Mouse (Mus musculus) hindbrain, embryonic 11.5 days (tissue): ENCODE results near the gene Got2. TPM values are rescaled to one million over a fixed set of nuclear protein-coding genes. Genes with fewer than 3 reads are reported as not detected.

Experiments used
- ATAC-seq: fragments of 200-750 bp; cut with Nextera tagmentation; 2 replicates; pipeline ENCODE4 v1.8.0; 2017; ENCODE audit warnings: mild to moderate bottlenecking, moderate TSS enrichment, moderate library complexity; ENCODE audit not compliant: low FRiP score
- DNase-seq: peaks from one replicate; pipeline ENCODE4 v3.0.0-alpha.2; 2015; ENCODE audit warnings: low spot score
- H3K27ac ChIP-seq: fragments of 300-500 bp; sonication (generic); 2 replicates; pipeline ENCODE4 v1.5.1; 2014; ENCODE audit warnings: mild to moderate bottlenecking, low read depth, low read length
- H3K27me3 ChIP-seq: fragments of 300-500 bp; sonication (generic); 2 replicates; pipeline ENCODE4 v1.6.1; 2014; ENCODE audit warnings: mild to moderate bottlenecking, low read length, moderate library complexity, mixed read lengths; ENCODE audit not compliant: control insufficient read depth, insufficient read depth
- H3K36me3 ChIP-seq: fragments of 300-500 bp; sonication (generic); 2 replicates; pipeline ENCODE4 v1.6.1; 2014; ENCODE audit warnings: mild to moderate bottlenecking, low read length, moderate library complexity, mixed read lengths; ENCODE audit not compliant: control insufficient read depth, insufficient read depth
- H3K4me1 ChIP-seq: fragments of 300-500 bp; sonication (generic); replicated peaks from 2 replicates; pipeline ENCODE4 v1.6.1; 2014; ENCODE audit warnings: low read length, mixed read lengths; ENCODE audit not compliant: control insufficient read depth, insufficient read depth
- H3K4me2 ChIP-seq: fragments of 300-500 bp; sonication (generic); replicated peaks from 2 replicates; pipeline ENCODE4 v1.6.1; 2014; ENCODE audit warnings: mild to moderate bottlenecking, low read depth, low read length
- H3K4me3 ChIP-seq: fragments of 300-500 bp; sonication (generic); 2 replicates; pipeline ENCODE4 v1.5.1; 2014; ENCODE audit warnings: low read depth, low read length
- H3K9ac ChIP-seq: fragments of 300-500 bp; sonication (generic); 2 replicates; pipeline ENCODE4 v1.6.1; 2014; ENCODE audit warnings: low read depth, low read length
- H3K9me3 ChIP-seq: fragments of 300-500 bp; sonication (generic); 2 replicates; pipeline ENCODE4 v1.6.1; 2016; ENCODE audit warnings: low read length; ENCODE audit not compliant: control insufficient read depth
- WGBS: fragments of 180-500 bp; shearing (Covaris S2); extraction: QIAGEN DNeasy Blood & Tissue Kit; methylation state at CpG from one replicate; pipeline ENCODE4 v1.1.7; 2014; 5-methylcytosine and 5-hydroxymethylcytosine counted together
- polyA plus RNA-seq: library from polyadenylated mRNA; unstranded; fragments of >200 nt; fragmentation: Nextera tagmentation; extraction: Ambion mirVana; gene quantifications from 2 replicates; pipeline ENCODE4 v1.2.1, GENCODE M21; 2014

Got2 gene
- polyA plus RNA-seq, 1 experiment from 2014 or later, result 84.8 TPM

DNA sequence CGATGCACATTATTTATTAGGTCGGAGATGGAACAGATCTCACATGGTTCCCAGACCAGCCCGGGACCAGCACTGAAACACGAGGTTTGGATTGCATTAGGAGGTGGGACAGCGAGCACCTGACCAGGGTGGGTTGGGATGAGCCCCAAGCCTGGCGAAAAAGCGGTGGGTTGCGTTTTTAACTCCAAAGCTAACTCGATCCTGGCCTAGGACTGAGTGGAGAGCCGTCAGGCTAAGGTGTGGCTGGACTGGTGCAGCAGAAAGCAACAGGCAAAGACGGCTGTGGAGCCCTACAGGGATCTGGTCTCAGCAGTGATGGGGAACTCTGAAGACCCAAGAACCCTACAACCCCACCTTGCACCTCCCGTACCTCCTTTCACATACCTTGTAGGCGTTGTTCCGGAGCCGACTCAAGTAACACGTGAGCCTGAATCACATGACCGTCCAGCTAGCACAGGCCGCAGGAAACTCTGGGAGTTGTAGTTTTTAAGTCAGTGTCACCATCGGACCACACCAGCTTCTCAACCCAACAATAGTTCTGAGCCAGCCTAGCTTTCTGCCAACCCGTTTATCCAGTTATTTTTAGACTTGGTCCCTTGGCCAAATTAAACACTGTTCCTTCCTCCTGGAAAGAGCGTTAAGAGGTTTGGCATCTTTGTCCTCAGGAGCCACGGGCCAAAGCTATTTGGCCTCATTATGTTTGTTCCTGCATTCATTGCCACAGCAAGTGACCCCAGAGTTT is 35.1 kb downstream of the Got2 start, which contains the start of gene Slc38a7:
TSS of gene Slc38a7 (minus strand) at position 438 of the 742 bp plus-strand sequence.
- 13% methylated on average over 22 of the region's 22 CpGs for WGBS
- DNase-seq, result peak; percentile 81
- peak; percentile 97 for ATAC-seq
- Histone ChIP-seq H3K4me3 (peak within 1 kb of the TSS; percentile 72), H3K4me2 (peak within 1 kb of the TSS; percentile 81), H3K4me1 (no peaks in the 10 kb centered on the region; the same call in 1 of the 2 replicates), H3K9me3 (no peaks in the 10 kb centered on the region), H3K9ac (peak within 1 kb of the TSS; percentile 70), H3K27ac (no peak within 1 kb of the TSS), H3K36me3 (0 out of 2 replicates have a peak, but pooled peaks cover under 1% of the 10 kb centered on the region), H3K27me3 (no peaks in the 10 kb centered on the region)

DNA sequence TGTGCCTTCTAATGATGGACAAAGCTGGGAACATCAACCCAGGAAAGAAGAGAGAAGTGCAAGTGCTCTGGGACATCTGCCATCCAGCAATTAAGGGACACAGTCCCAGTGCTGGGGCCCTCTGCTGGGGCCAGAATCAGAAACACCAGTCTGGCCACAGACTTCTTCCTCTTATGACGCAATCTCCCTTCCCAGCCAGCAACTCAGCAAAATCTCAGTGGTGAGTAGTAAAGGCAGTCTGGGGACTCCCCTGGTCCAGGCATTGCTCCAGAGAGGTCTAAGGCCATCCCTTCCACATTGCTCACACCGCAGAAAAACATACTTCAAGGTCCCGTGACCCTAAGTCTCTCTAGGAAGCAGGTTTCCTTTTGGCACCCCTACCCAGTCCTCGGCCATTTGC is 36.1 kb downstream of the Got2 start:
- Histone ChIP-seq H3K27me3 (no peaks in the 10 kb centered on the region), H3K27ac (no peak overlapping the region), H3K9me3 (no peaks in the 10 kb centered on the region), H3K4me2 (peak overlapping the region; percentile 81), H3K9ac (no peak overlapping the region; the same call in 1 of the 2 replicates), H3K36me3 (0 out of 2 replicates have a peak, but pooled peaks cover 2% of the 10 kb centered on the region), H3K4me1 (no peaks in the 10 kb centered on the region; the same call in 1 of the 2 replicates), H3K4me3 (no peak overlapping the region; the same call in 1 of the 2 replicates)
- WGBS, result 66% methylated on average over 4 of the region's 4 CpGs
- DNase-seq (no peak), ATAC-seq (no peak)

DNA sequence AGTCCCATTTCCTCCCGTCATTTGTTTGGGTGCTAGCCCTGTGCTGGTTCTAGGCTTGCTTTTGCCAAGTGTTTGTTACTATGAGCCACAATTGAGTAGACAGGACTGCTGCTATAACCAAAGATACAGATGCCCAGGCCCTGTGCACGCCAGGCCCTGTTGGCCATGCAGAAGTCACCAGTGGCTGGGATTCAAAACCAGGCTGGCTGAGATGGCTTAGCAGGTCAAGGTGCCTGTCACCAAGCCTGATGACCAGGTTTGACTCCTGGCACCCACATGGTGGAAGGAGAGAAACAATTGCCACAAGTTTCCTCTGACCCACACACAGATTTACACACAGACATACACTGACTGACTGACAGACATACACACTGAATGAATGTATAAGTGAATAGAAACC is 38.0 kb downstream of the Got2 start:
- no peak overlapping the region for H3K27ac ChIP-seq
- H3K9ac ChIP-seq, result no peak overlapping the region
- WGBS, result 90% methylated on average over 2 of the region's 2 CpGs
- H3K4me2 ChIP-seq, result no peak overlapping the region
- H3K9me3 ChIP-seq, result no peaks in the 10 kb centered on the region
- H3K36me3 ChIP-seq, result 0 out of 2 replicates have a peak, but pooled peaks cover 2% of the 10 kb centered on the region
- no peaks in the 10 kb centered on the region; the same call in 1 of the 2 replicates for H3K4me1 ChIP-seq
- no peak overlapping the region for H3K4me3 ChIP-seq
- ATAC-seq, result no peak
- H3K27me3 ChIP-seq, result no peaks in the 10 kb centered on the region
- DNase-seq, result no peak

DNA sequence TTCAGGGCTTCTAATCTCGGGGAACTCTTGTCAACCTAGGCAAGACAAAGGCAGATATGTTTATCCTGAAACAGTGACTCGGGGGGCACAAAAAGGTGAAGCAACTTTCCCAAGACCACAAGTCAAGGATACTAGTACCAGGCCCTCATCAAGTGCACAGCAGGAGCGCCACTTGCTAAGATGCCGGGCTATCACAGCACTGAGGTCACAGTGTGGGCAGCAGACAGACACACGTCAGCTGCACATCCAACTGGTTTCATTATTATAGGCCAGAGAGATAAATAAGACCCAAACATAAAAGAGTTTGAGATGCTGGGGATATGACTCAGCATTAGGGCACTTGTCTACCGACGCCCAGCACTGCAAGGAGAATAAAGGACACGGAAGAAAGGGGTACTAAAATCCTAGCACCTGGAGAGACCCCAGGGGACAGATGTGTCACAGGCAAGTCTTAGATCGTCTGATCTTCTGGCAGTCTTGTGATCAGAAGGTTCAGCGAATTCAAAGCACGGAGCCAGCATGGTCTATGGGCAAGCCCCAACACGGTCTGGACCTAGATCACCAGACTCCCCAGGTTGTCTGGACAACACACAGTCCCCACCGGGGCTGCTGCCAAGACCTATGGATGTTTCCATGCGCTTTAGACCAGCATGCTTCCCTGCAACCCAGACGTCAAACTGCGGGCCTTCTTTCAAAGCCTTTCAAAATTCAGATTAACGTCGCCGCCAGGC is 39.4 kb downstream of the Got2 start:
- DNase-seq, result no peak
- no peaks in the 10 kb centered on the region for H3K27me3 ChIP-seq
- H3K36me3 ChIP-seq, result 0 out of 2 replicates have a peak, but pooled peaks cover 2% of the 10 kb centered on the region
- no peak overlapping the region for H3K27ac ChIP-seq
- ATAC-seq, result no peak
- no peak overlapping the region for H3K9ac ChIP-seq
- 91% methylated on average over 19 of the region's 19 CpGs for WGBS
- H3K4me2 ChIP-seq, result no peak overlapping the region
- no peaks in the 10 kb centered on the region; the same call in 1 of the 2 replicates for H3K4me1 ChIP-seq
- no peaks in the 10 kb centered on the region for H3K9me3 ChIP-seq
- H3K4me3 ChIP-seq, result no peak overlapping the region

DNA sequence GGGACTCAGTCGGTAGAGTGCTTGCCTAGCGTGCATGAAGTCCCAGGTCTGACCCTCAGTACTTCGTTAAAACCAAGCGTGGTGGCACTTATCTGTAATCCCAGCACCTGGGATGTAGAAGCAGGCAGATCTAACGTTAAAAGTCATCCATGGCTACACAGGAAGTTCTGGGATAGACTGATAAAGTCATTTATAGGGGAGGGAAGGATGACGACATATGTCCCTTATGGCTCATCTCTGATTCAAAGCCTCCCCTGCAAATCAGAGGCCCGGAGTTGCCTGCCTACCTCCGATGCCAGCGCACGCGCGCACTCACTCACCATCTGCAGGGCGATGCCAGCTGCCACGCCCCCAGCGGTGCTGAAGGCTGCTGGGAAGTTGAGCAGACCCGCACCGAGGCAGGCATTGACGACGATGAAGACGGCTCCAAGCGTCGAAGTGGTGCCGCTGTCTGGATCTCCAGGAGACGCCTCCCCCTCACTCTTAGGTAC is 40.2 kb downstream of the Got2 start:
- H3K27ac ChIP-seq, result no peak overlapping the region
- no peaks in the 10 kb centered on the region for H3K27me3 ChIP-seq
- H3K9me3 ChIP-seq, result no peaks in the 10 kb centered on the region
- H3K4me3 ChIP-seq, result no peak overlapping the region
- no peaks in the 10 kb centered on the region; the same call in 1 of the 2 replicates for H3K4me1 ChIP-seq
- ATAC-seq (no peak), DNase-seq (no peak)
- 84% methylated on average over 24 of the region's 24 CpGs for WGBS
- H3K9ac ChIP-seq, result no peak overlapping the region
- H3K4me2 ChIP-seq, result no peak overlapping the region
- H3K36me3 ChIP-seq, result 0 out of 2 replicates have a peak, but pooled peaks cover 2% of the 10 kb centered on the region

DNA sequence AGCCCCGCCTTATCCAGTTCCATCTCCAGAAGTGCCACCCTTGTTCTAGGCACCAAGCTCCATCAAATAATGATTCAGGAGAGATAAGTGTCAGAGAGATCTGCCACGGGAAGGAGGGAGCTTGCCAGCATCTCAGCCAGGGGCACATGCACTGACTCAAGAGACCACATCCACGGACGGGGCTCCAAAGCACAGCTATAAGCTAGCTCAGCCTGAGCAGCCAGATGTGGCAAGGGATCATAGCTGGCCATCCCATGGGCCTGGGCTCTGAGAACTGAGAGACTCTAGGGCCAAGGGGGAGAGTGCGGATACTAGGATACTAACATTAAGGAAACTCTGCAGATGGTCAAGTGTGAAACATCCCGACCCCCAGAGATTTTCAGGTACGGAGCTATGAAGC is 43.3 kb downstream of the Got2 start:
- 0 out of 2 replicates have a peak, but pooled peaks cover 2% of the 10 kb centered on the region for H3K36me3 ChIP-seq
- no peak for ATAC-seq
- WGBS, result 94% methylated on average over 7 of the region's 7 CpGs

DNA sequence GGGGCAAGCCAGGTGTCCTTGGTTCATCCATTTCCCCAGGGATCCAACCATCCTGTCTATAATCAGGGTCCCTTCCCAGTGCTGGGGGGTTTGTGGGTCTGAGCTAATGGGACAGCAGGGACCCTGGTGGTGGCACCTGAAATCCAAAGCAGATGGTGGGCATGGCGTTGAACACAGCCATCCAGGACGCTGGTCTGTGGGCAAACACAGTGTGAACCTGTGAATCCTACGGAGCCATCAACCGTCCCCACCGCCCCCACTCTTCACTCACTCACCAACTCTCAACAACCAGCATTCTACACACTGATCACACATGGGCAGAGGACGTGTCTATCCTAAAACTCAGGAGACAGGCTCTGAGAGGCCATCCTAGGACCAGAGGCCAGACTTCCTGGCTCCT is 44.4 kb downstream of the Got2 start:
- H3K4me3 ChIP-seq, result no peak overlapping the region
- H3K27ac ChIP-seq, result no peak overlapping the region
- H3K9ac ChIP-seq, result no peak overlapping the region
- H3K36me3 ChIP-seq, result 0 out of 2 replicates have a peak, but pooled peaks cover 2% of the 10 kb centered on the region
- DNase-seq (no peak), ATAC-seq (no peak)
- no peaks in the 10 kb centered on the region for H3K4me1 ChIP-seq
- no peak overlapping the region for H3K4me2 ChIP-seq
- no peaks in the 10 kb centered on the region for H3K27me3 ChIP-seq
- H3K9me3 ChIP-seq, result no peaks in the 10 kb centered on the region
- 94% methylated on average over 6 of the region's 6 CpGs for WGBS

More for the DNA sequence above, 43.3 kb downstream of the Got2 start:
- Histone ChIP-seq H3K4me1 (no peaks in the 10 kb centered on the region), H3K4me3 (no peak overlapping the region), H3K27ac (no peak overlapping the region), H3K9me3 (no peaks in the 10 kb centered on the region), H3K27me3 (no peaks in the 10 kb centered on the region), H3K4me2 (no peak overlapping the region), H3K9ac (no peak overlapping the region)
- DNase-seq, result no peak

DNA sequence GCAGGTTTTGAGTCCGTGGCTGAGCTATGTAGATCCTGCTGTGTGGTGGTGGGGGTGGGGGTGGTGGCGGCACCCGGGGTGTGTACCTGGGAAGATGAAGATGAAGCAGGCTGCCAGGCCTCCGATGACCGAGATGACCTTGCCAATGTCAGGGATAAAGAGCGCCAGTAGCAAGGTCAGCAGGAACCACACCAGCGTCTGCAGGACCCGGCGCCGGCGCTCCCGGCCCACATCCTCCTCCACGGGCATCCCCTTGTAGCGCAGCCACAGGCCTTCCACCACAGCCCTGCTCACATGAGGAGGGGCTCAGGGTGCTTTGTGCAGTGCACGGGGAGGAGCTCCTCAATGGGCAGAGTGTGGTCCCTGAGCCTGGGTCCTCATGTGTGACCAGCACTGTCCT is 46.9 kb downstream of the Got2 start:
- Histone ChIP-seq H3K9me3 (no peaks in the 10 kb centered on the region), H3K9ac (no peak overlapping the region), H3K36me3 (0 out of 2 replicates have a peak, but pooled peaks cover 3% of the 10 kb centered on the region), H3K27me3 (no peaks in the 10 kb centered on the region), H3K4me1 (no peaks in the 10 kb centered on the region), H3K4me2 (no peak overlapping the region), H3K27ac (no peak overlapping the region), H3K4me3 (no peak overlapping the region)
- ATAC-seq (no peak), DNase-seq (no peak)
- WGBS, result 87% methylated on average over 15 of the region's 15 CpGs
